Mouse (Mus musculus) cerebellum, adult 2 months (tissue): ENCODE data around the gene Adgrl1.

Source experiments
- CTCF ChIP-seq: fragments of 200-500 bp; IDR thresholded peaks from 2 replicates; pipeline ENCODE4 v1.5.1; 2011; ENCODE audit warnings: low read depth, mild to moderate bottlenecking, control low read depth, low read length, moderate library complexity, borderline replicate concordance; ENCODE audit not compliant: insufficient read depth
- POLR2A ChIP-seq: fragments of 200-500 bp; IDR thresholded peaks from 2 replicates; pipeline ENCODE4 v1.6.1; 2011; ENCODE audit warnings: low read length, control low read depth, borderline replicate concordance; ENCODE audit not compliant: insufficient read depth

DNA sequence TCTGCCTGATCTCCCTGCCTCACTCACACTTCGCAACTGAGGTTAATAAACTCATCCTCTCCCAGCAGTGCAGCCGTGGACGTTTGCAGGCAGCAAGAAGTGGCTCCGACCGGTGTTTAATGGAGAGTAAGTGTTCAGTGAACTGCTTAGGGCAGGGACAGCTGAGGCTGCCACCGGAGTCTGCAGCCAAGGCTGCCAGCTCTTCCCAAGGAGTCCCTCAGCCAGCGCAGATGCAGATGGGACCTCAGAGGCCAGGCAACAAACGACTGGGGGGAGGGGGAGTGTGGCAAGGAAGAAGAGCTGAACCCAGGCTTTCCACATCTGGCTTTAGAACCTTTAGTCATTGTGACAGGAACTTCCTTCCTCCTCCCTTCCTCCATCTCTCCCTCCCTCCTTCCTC, 47.6 kb upstream of the Adgrl1 start:
- TF ChIP-seq POLR2A (no peak), CTCF (no peak)
